Mouse (Mus musculus): ENCODE measurements around the gene Syt9. TPM values are rescaled to one million over a fixed set of nuclear protein-coding genes. Genes with fewer than 3 reads are reported as not detected.
A peak's percentile ranks its signal among the peaks of the same experiment; 100 is the strongest.

Gene Syt9
- total RNA-seq, 1 experiment from 2014 or later: not detected

- peak; percentile 83 for ATAC-seq (replicated peaks; ENCODE audit: insufficient number of reproducible peaks, low FRiP score, low TSS enrichment, poor library complexity, severe bottlenecking)
Observed at GRCm38 (mm10) chr7:107594857-107595402, 224.4 kb downstream of the Syt9 start, which contains the start of gene Ppfibp2. Gene Ppfibp2 (plus strand): TSS chr7:107595207.

- no peak for ATAC-seq (replicated peaks; ENCODE audit: insufficient number of reproducible peaks, low FRiP score, low TSS enrichment, poor library complexity, severe bottlenecking)
Observed at GRCm38 (mm10) chr7:107595426-107595825, 224.9 kb downstream of the Syt9 start.

- no peak for ATAC-seq (replicated peaks; ENCODE audit: insufficient number of reproducible peaks, low FRiP score, low TSS enrichment, poor library complexity, severe bottlenecking)
Observed at GRCm38 (mm10) chr7:107596753-107597152, 226.2 kb downstream of the Syt9 start.

GRCm38 (mm10) chr7:107597956-107598355, 227.4 kb downstream of the Syt9 start:
- no peak for ATAC-seq (replicated peaks; ENCODE audit: insufficient number of reproducible peaks, low FRiP score, low TSS enrichment, poor library complexity, severe bottlenecking)

Other genes with a start within 250 kb of the Syt9 start
- not detected in 3 replicates for gene Olfr715, start 239.6 kb upstream of the Syt9 start, total RNA-seq (2017)
- not detected in 3 replicates for gene Olfr716, start 232.4 kb upstream of the Syt9 start, total RNA-seq (2017)
- not detected in 3 replicates for gene Nlrp14, start 203.7 kb upstream of the Syt9 start, total RNA-seq (2017)
- not detected in 3 replicates for gene Rbmxl2, start 161.3 kb upstream of the Syt9 start, total RNA-seq (2017)
- not detected in 3 replicates for gene Olfml1, start 196.7 kb downstream of the Syt9 start, total RNA-seq (2017)
- 7.1 to 20.0 TPM (median 12.9 TPM) in 3 replicates for gene Ppfibp2, start 224.5 kb downstream of the Syt9 start, total RNA-seq (2017)

Measured in monocyte, adult 5-6 weeks (primary cell).